Mouse (Mus musculus): Measurements from ENCODE around the gene Mdm1. TPM values are rescaled to one million over a fixed set of nuclear protein-coding genes. Genes with fewer than 3 reads are reported as not detected.

The Mdm1 gene
- 4.3 and 4.4 TPM in 2 replicates for polyA plus RNA-seq (2012; rRNA removed)

DNA sequence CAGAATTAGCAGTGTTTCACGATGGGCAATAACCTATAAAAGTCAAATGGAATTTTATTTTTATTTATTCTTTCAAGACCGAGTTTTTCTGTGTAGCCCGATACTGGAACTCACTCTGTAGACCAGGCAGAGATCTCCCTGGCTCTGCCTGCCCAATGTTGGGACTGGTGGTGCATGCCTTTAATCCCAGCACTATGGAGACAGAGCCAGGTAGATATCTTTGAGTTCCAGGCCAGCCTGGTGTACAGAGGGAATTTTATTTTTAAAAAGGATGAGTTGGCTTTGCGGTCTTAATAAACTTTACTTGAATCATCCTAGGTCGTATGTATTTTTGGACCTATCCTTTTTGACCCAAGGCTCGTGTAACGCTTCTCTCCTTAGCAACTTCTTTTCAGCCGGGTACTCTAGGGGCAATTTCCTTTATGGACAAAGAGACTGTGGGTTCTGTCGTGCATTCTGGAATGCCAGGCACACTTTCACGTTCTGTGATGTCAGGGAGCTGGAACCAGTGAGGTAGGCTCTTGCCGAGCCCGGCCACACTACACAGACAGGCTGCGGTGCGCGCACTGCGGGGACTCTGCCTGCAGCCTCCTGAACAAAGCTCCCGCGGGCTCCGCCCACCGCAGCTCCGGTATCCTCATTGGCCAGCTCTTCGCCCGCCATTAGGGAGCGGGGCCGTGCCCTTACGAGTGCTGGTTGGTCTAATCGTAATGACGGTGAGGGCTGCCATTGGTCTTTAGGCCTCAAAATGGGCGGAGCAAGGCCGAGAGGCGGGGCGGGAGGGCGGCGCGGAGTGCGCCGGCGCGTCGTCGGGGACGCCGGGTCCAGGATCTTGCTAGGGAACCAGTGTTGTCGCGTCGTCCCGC lies at the start of gene Mdm1:
Mdm1 (plus strand) TSS at position 794 of the 866 bp plus-strand sequence.

GRCm38 (mm10) chr10:118204642-118205041 lies 63.0 kb downstream of the Mdm1 start, which contains the start of gene Il22:
Gene Il22 (plus strand): TSS chr10:118204942.

Other genes starting within 250 kb of the Mdm1 start
- not detected in 2 replicates for gene Il22, start 63.1 kb downstream of the Mdm1 start, polyA plus RNA-seq (2012; rRNA removed)
- 0.01 TPM in 1 of 2 replicates, not detected in the other for gene Gm32717, start 99.0 kb downstream of the Mdm1 start, polyA plus RNA-seq (2012; rRNA removed)
- 0.01 TPM in 1 of 2 replicates, not detected in the other for gene Gm32802, start 116.9 kb downstream of the Mdm1 start, polyA plus RNA-seq (2012; rRNA removed)
- gene Iltifb, start 153.2 kb downstream of the Mdm1 start, polyA plus RNA-seq (2012; rRNA removed), result not detected in 2 replicates
- gene Gm9040, start 185.2 kb downstream of the Mdm1 start, polyA plus RNA-seq (2012; rRNA removed), result not detected in 2 replicates
- not detected in 2 replicates for gene Gm9044, start 190.6 kb downstream of the Mdm1 start, polyA plus RNA-seq (2012; rRNA removed)
- gene Gm9045, start 196.0 kb downstream of the Mdm1 start, polyA plus RNA-seq (2012; rRNA removed), result not detected in 2 replicates
- not detected in 2 replicates for gene Gm9046, start 201.4 kb downstream of the Mdm1 start, polyA plus RNA-seq (2012; rRNA removed)
- gene Gm9048, start 206.9 kb downstream of the Mdm1 start, polyA plus RNA-seq (2012; rRNA removed), result not detected in 2 replicates
- gene Gm9049, start 212.3 kb downstream of the Mdm1 start, polyA plus RNA-seq (2012; rRNA removed), result not detected in 2 replicates

Measured in liver, embryonic 18 days (tissue).